In genomic region chr6:115972083-115972764, GRCm38 (mm10) we compare ENCODE assay signal across 12 mouse cellular contexts. TPM values are rescaled to one million over a fixed set of nuclear protein-coding genes. Genes with fewer than 3 reads are reported as not detected.
A peak's percentile ranks its signal among the peaks of the same experiment; 100 is the strongest.
DNase-seq lines count a peak whose midpoint lies in the region; ATAC-seq lines count a peak whose summit lies in the region.
"Had no signal": no experiment of that assay in that cellular context is flagged by ENCODE, and none has a peak within 500 bp of the region (broad histone marks: within the 10 kb centered on the region; RNA-seq: fewer than 3 reads in every experiment).

No protein-coding gene starts in this region.

- H3K27ac ChIP-seq in hindbrain, embryonic 16.5 days (ENCODE audit: low read depth, low read length): no peak overlapping the region
- no peak overlapping the region for H3K27ac ChIP-seq in hindbrain, embryonic 14.5 days
- no peak overlapping the region; the same call in 1 of the 2 replicates for H3K27ac ChIP-seq in neural tube, embryonic 13.5 days (replicated peaks)
- H3K27ac ChIP-seq: neural tube, embryonic 12.5 days; stomach, embryonic 15.5 days had no signal

- H3K4me3 ChIP-seq in hindbrain, embryonic 16.5 days (ENCODE audit: low read length): no peak overlapping the region
- H3K4me3 ChIP-seq in hindbrain, embryonic 14.5 days (replicated peaks; ENCODE audit: low read length): no peak overlapping the region
- no peak overlapping the region for H3K4me3 ChIP-seq in neural tube, embryonic 13.5 days
- H3K4me3 ChIP-seq: neural tube, embryonic 12.5 days; stomach, embryonic 15.5 days had no signal

- no peaks in the 10 kb centered on the region for H3K27me3 ChIP-seq in hindbrain, embryonic 16.5 days (replicated peaks; ENCODE audit: control insufficient read depth, insufficient read depth, low read length)
- H3K27me3 ChIP-seq in hindbrain, embryonic 14.5 days (ENCODE audit: control insufficient read depth, insufficient read depth, low read length): no peaks in the 10 kb centered on the region
- H3K27me3 ChIP-seq in neural tube, embryonic 13.5 days: no peaks in the 10 kb centered on the region
- H3K27me3 ChIP-seq: neural tube, embryonic 12.5 days; stomach, embryonic 15.5 days had no signal

- H3K4me1 ChIP-seq in hindbrain, embryonic 16.5 days (ENCODE audit: control insufficient read depth, insufficient read depth, low read depth, low read length): peaks cover 14% of the 10 kb centered on the region; the same call in 1 of the 2 replicates
- H3K4me1 ChIP-seq in hindbrain, embryonic 14.5 days (replicated peaks; ENCODE audit: control insufficient read depth, insufficient read depth, low read length): peaks cover 16% of the 10 kb centered on the region
- peaks cover 47% of the 10 kb centered on the region for H3K4me1 ChIP-seq in neural tube, embryonic 13.5 days (replicated peaks)

- no peaks in the 10 kb centered on the region for H3K9me3 ChIP-seq in hindbrain, embryonic 16.5 days (ENCODE audit: control insufficient read depth, low read length)
- H3K9me3 ChIP-seq in hindbrain, embryonic 14.5 days (ENCODE audit: control insufficient read depth, low read length): no peaks in the 10 kb centered on the region
- H3K9me3 ChIP-seq in neural tube, embryonic 13.5 days: no peaks in the 10 kb centered on the region
- H3K9me3 ChIP-seq: neural tube, embryonic 12.5 days; stomach, embryonic 15.5 days had no signal

- ATAC-seq in hindbrain, embryonic 16.5 days: peak; percentile 12; the same call in 1 of the 2 replicates
- no peak for ATAC-seq in hindbrain, embryonic 14.5 days (ENCODE audit: low FRiP score)
- peak; percentile 45; the same call in 1 of the 2 replicates for ATAC-seq in neural tube, embryonic 13.5 days (ENCODE audit: low read depth)
- ATAC-seq in CD4-positive, CD25-positive, alpha-beta regulatory T cell, adult 4 months: no peak

- 75% methylated on average over 7 of the region's 7 CpGs for WGBS in hindbrain, embryonic 16.5 days
- WGBS in hindbrain, embryonic 14.5 days: 76% methylated on average over 7 of the region's 7 CpGs
- 73% methylated on average over 7 of the region's 7 CpGs for WGBS in neural tube, embryonic 13.5 days

- H3K4me2 ChIP-seq in hindbrain, embryonic 16.5 days (ENCODE audit: low read length): no peak overlapping the region
- H3K4me2 ChIP-seq in hindbrain, embryonic 14.5 days (replicated peaks): no peak overlapping the region
- no peak overlapping the region for H3K4me2 ChIP-seq in neural tube, embryonic 13.5 days
- H3K4me2 ChIP-seq: neural tube, embryonic 12.5 days; stomach, embryonic 15.5 days had no signal

- no peak overlapping the region for H3K9ac ChIP-seq in hindbrain, embryonic 16.5 days (ENCODE audit: low read depth, low read length)
- no peak overlapping the region for H3K9ac ChIP-seq in hindbrain, embryonic 14.5 days
- H3K9ac ChIP-seq in neural tube, embryonic 13.5 days: no peak overlapping the region
- H3K9ac ChIP-seq: neural tube, embryonic 12.5 days; stomach, embryonic 15.5 days had no signal

- peak; percentile 41 for DNase-seq in cerebellum, adult 9-10 months
- no peak for DNase-seq in cerebellum, postnatal 36 days
- no peak for DNase-seq in hindbrain, embryonic 14.5 days (ENCODE audit: low spot score)
- no peak for DNase-seq in neural tube, embryonic 10.5 days (ENCODE audit: extremely low spot score, low spot score)
- peak; percentile 57 for DNase-seq in lung, postnatal 36 days
- DNase-seq: right cerebral cortex, postnatal 14 days had no signal

- no peaks in the 10 kb centered on the region for H3K36me3 ChIP-seq in hindbrain, embryonic 16.5 days (ENCODE audit: control insufficient read depth, insufficient read depth, low read length)
- H3K36me3 ChIP-seq in hindbrain, embryonic 14.5 days (replicated peaks; ENCODE audit: control insufficient read depth, insufficient read depth): no peaks in the 10 kb centered on the region
- no peaks in the 10 kb centered on the region for H3K36me3 ChIP-seq in neural tube, embryonic 13.5 days

RNA-seq across cellular contexts. Expression of gene Plxnd1, which starts 22.6 kb away (rescaled TPM):
- polyA plus RNA-seq in hindbrain, embryonic 16.5 days (2015; fragmentation: Nextera tagmentation; extraction: Ambion mirVana): 8.5 and 10.5 TPM in 2 replicates
- polyA plus RNA-seq in hindbrain, embryonic 14.5 days (2014; fragmentation: Nextera tagmentation; extraction: Ambion mirVana): 11.6 and 14.7 TPM in 2 replicates
- 13.5 and 17.8 TPM in 2 replicates for polyA plus RNA-seq in neural tube, embryonic 13.5 days (2015; fragmentation: Nextera tagmentation; extraction: Ambion mirVana)
- 1 to 10 TPM; 4.7 to 6.2 TPM for polyA plus RNA-seq in CD4-positive, CD25-positive, alpha-beta regulatory T cell, adult 4 months (2017; shearing (Covaris generic))

RNA-seq across cellular contexts. Expression of gene H1foo, which starts 27.5 kb away (rescaled TPM):
- not detected in 2 replicates for polyA plus RNA-seq in hindbrain, embryonic 16.5 days (2015; fragmentation: Nextera tagmentation; extraction: Ambion mirVana)
- polyA plus RNA-seq in hindbrain, embryonic 14.5 days (2014; fragmentation: Nextera tagmentation; extraction: Ambion mirVana): not detected in 2 replicates
- not detected in 2 replicates for polyA plus RNA-seq in neural tube, embryonic 13.5 days (2015; fragmentation: Nextera tagmentation; extraction: Ambion mirVana)
- polyA plus RNA-seq in CD4-positive, CD25-positive, alpha-beta regulatory T cell, adult 4 months (2017; shearing (Covaris generic)): not detected
- polyA plus RNA-seq: cortical plate, adult 2 months; neural tube, embryonic 12.5 days; stomach, embryonic 15.5 days had no signal

RNA-seq across cellular contexts. Expression of gene Rho, which starts 40.7 kb away (rescaled TPM):
- 0.35 and 0.50 TPM in 2 replicates for polyA plus RNA-seq in hindbrain, embryonic 16.5 days (2015; fragmentation: Nextera tagmentation; extraction: Ambion mirVana)
- 0.08 and 0.53 TPM in 2 replicates for polyA plus RNA-seq in hindbrain, embryonic 14.5 days (2014; fragmentation: Nextera tagmentation; extraction: Ambion mirVana)
- polyA plus RNA-seq in neural tube, embryonic 13.5 days (2015; fragmentation: Nextera tagmentation; extraction: Ambion mirVana): 2.2 and 4.1 TPM in 2 replicates
- not detected for polyA plus RNA-seq in CD4-positive, CD25-positive, alpha-beta regulatory T cell, adult 4 months (2017; shearing (Covaris generic))

Comparison
In these comparisons a context has a peak if more than half of its experiments do, and no peak if none do; other contexts are left out.
1. DNase-seq: peak in cerebellum, adult 9-10 months (single experiment) and lung, postnatal 36 days (single experiment); none in cerebellum, postnatal 36 days (0 of 2), hindbrain, embryonic 14.5 days (single experiment) and neural tube, embryonic 10.5 days (single experiment).
2. ATAC-seq: peak in hindbrain, embryonic 16.5 days (single experiment) and neural tube, embryonic 13.5 days (single experiment); none in hindbrain, embryonic 14.5 days (single experiment) and CD4-positive, CD25-positive, alpha-beta regulatory T cell, adult 4 months (single experiment).